Mouse (Mus musculus) intestine, embryonic 14.5 days (tissue): ENCODE results near the gene Pih1d2. TPM values are rescaled to one million over a fixed set of nuclear protein-coding genes. Genes with fewer than 3 reads are reported as not detected.

Source experiments
- ATAC-seq: fragments of 200-750 bp; cut with Nextera tagmentation; replicated peaks from 2 replicates; pipeline ENCODE4 v1.8.0; 2017; ENCODE audit warnings: low read depth, moderate number of reproducible peaks, moderate TSS enrichment, moderate library complexity; ENCODE audit not compliant: low FRiP score, low TSS enrichment
- DNase-seq: peaks from one replicate; pipeline ENCODE4 v3.0.0-alpha.2; 2018; ENCODE audit warnings: low spot score
- H3K27ac ChIP-seq: fragments of 300-500 bp; sonication (generic); 2 replicates; pipeline ENCODE4 v1.5.1; 2014; ENCODE audit warnings: low read depth, mild to moderate bottlenecking, control low read depth
- H3K27me3 ChIP-seq: fragments of 300-500 bp; sonication (generic); replicated peaks from 2 replicates; pipeline ENCODE4 v1.6.1; 2014; ENCODE audit warnings: low read length, control low read depth; ENCODE audit not compliant: control insufficient read depth, insufficient read depth
- H3K36me3 ChIP-seq: fragments of 300-500 bp; sonication (generic); 2 replicates; pipeline ENCODE4 v1.6.1; 2014; ENCODE audit warnings: low read length, control low read depth; ENCODE audit not compliant: control insufficient read depth, insufficient read depth
- H3K4me1 ChIP-seq: fragments of 300-500 bp; sonication (generic); replicated peaks from 2 replicates; pipeline ENCODE4 v1.6.1; 2014; ENCODE audit warnings: low read length, control low read depth, mixed read lengths; ENCODE audit not compliant: control insufficient read depth, insufficient read depth
- H3K4me2 ChIP-seq: fragments of 300-500 bp; sonication (generic); 2 replicates; pipeline ENCODE4 v1.6.1; 2014; ENCODE audit warnings: low read length
- H3K4me3 ChIP-seq: fragments of 300-500 bp; sonication (generic); 2 replicates; pipeline ENCODE4 v1.5.1; 2014; ENCODE audit warnings: low read depth, low read length, control low read depth, mixed read lengths
- H3K9ac ChIP-seq: fragments of 300-500 bp; sonication (generic); 2 replicates; pipeline ENCODE4 v1.6.1; 2014; ENCODE audit warnings: mild to moderate bottlenecking, low read length
- H3K9me3 ChIP-seq: fragments of 300-500 bp; sonication (generic); 2 replicates; pipeline ENCODE4 v1.6.1; 2016; ENCODE audit warnings: low read length, control low read depth; ENCODE audit not compliant: control insufficient read depth
- WGBS: fragments of 180-500 bp; shearing (Covaris S2); extraction: QIAGEN DNeasy Blood & Tissue Kit; methylation state at CpG from one replicate; pipeline ENCODE4 v1.1.7; 2014; 5-methylcytosine and 5-hydroxymethylcytosine counted together
- polyA plus RNA-seq: library from polyadenylated mRNA; unstranded; fragments of >200 nt; fragmentation: Nextera tagmentation; extraction: Ambion mirVana; gene quantifications from 2 replicates; pipeline ENCODE4 v1.2.1, GENCODE M21; 2014

Gene Pih1d2
- polyA plus RNA-seq: 2.3 and 3.8 TPM in 2 replicates

DNA sequence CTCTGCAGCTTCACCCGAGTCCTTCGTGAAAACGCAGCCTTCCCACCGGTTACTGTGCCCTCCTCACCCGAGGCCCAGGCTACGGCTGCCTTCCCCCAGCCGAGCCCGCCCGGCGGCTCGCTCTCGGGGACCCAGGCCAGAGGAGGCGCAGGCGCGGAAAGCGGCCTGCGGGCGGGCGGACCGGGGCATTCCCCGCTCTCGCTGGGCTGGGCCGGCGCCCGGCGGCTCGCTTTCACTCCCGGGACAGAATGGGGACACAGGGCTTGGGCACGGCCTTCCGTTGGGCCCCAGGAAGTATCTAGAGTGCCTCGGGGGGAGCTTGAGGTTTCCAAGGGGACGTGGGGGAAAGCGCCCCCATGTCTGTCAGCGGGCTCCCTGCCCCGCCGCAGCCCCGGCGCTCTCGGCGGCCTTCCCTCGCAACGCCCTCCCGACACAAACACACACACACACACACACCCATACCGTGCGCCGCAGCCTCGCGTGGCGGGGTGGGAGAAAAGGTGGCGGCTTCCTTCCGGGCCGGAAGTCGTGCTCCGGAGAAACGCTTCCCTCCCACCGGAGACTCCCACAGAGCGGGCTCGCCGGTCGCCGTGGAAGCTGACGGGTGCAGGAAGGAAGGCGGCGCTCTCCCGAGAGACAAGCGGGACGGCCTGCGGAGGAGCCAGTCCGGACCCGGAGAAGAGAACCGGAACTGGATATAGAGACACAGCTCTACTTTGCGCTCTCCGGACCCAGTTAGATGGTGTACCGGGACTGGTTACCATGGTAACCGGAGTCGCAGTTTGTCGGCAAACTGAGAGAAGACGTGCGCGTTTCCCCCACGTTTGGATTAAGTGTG lies at the start of gene Pih1d2, which contains the start of gene Nkapd1:
Pih1d2 (plus strand) TSS at position 556 of the 838 bp plus-strand sequence.
Nkapd1 (minus strand) TSS at position 699 of the 838 bp plus-strand sequence.
- peak within 1 kb of the TSS; percentile 99 for H3K4me3 ChIP-seq
- no peaks in the 10 kb centered on the region for H3K9me3 ChIP-seq
- DNase-seq (peak; percentile 98), ATAC-seq (peak; percentile 98)
- under 1% methylated on average over 80 of the region's 81 CpGs for WGBS
- peak within 1 kb of the TSS; percentile 89 for H3K9ac ChIP-seq
- H3K4me2 ChIP-seq: peak within 1 kb of the TSS; percentile 80
- H3K27me3 ChIP-seq: no peaks in the 10 kb centered on the region
- H3K27ac ChIP-seq: peak within 1 kb of the TSS; percentile 96
- peaks cover 38% of the 10 kb centered on the region for H3K36me3 ChIP-seq
- H3K4me1 ChIP-seq: peaks cover 8% of the 10 kb centered on the region; the same call in 1 of the 2 replicates

DNA sequence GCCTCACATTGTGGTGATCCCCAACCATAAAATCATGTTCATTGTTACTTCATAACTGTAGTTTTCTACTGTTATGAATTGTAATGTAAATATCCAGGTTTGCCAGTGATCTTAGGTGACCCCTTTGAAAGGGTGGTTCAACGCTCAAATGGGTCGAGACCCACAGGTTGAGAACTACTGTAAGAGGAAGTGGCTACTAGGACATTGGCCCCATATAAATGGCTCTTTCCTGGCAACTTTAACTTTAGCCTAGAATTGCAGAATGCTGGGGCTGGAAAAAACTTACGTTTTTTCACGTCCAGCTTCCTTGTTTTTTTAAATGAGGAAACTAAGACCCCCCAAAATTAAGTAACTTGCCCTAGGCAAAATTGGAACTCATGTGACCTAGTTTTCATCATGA lies 49.7 kb upstream of the Pih1d2 start:
- DNase-seq: no peak
- no peaks in the 10 kb centered on the region for H3K9me3 ChIP-seq
- H3K4me1 ChIP-seq: no peaks in the 10 kb centered on the region
- H3K4me3 ChIP-seq: no peak overlapping the region
- no peaks in the 10 kb centered on the region for H3K27me3 ChIP-seq
- H3K9ac ChIP-seq: no peak overlapping the region
- no peak for ATAC-seq
- no peak overlapping the region for H3K27ac ChIP-seq
- no peak overlapping the region for H3K4me2 ChIP-seq
- 85% methylated on average over 4 of the region's 4 CpGs for WGBS
- no peaks in the 10 kb centered on the region for H3K36me3 ChIP-seq

DNA sequence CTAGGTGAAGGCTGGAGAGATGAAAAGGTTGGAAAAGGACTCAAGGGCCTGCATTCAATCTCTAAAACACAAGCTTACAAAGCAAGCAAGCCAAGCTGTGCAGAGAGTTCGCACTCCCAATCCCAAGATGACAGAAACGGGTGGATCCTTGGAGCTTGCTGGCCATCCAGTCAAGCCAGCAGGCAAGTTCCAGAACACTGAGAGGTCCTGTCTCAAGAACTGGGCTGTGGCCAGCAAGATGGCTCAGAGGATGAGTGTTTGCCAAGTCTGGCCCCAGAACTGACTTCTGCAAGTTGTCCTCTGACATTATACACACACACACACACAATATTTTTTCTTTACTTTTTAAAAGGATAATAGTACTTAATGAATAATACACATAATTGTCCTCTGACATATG lies 49.2 kb upstream of the Pih1d2 start:
- no peaks in the 10 kb centered on the region for H3K36me3 ChIP-seq

DNA sequence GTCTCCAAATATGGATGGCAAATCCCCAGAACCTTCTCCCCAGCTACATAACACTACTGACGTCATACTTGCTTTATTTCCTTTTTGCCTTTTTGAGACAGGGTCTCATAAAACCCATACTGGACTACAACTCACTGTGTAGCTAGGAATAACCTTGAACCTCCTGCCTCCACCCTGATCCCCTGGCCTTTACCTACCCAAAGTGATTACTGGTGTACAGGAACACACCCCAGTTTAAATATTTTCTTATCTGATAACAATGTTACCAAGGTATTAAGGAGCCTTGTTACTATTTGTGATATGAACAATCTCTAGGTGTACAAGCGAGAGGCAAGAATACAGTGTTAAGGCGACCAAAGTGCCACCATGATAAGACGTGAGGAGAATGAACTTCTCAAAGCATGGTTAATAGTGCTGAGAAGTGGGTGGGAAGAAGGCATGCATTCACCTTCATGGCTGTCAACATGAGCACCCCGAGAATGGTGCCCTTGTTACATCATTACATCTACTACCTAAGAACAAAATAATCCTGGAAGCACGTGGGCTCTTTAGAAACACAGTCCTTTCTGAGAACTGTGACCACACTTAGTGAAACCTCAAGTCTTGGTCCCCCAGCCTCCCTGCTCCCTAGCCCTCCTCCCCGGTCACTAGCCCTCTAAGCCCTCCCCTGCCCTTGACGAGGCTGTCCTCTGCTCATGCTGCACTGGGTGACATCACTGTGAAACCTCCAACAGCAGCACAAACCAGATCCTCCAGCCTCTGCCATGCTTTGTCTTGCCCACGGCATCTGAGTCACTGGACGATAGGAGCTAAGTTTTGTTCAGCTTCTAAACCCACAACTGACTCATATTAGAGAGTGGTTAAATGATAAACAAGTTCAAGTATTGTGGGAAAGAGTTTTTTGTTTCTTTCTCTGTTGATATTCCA lies 47.3 kb upstream of the Pih1d2 start:
- no peak overlapping the region for H3K9ac ChIP-seq
- 68% methylated on average over 10 of the region's 10 CpGs for WGBS
- no peak overlapping the region for H3K27ac ChIP-seq
- H3K9me3 ChIP-seq: no peaks in the 10 kb centered on the region
- no peak overlapping the region for H3K4me3 ChIP-seq
- ATAC-seq (no peak), DNase-seq (no peak)
- no peaks in the 10 kb centered on the region for H3K27me3 ChIP-seq
- no peaks in the 10 kb centered on the region for H3K36me3 ChIP-seq
- H3K4me2 ChIP-seq: no peak overlapping the region
- H3K4me1 ChIP-seq: no peaks in the 10 kb centered on the region

More for the DNA sequence above, 49.2 kb upstream of the Pih1d2 start:
- H3K9me3 ChIP-seq: no peaks in the 10 kb centered on the region
- H3K27me3 ChIP-seq: no peaks in the 10 kb centered on the region
- no peak overlapping the region for H3K27ac ChIP-seq
- no peak overlapping the region for H3K4me3 ChIP-seq
- ATAC-seq (no peak), DNase-seq (no peak)
- H3K9ac ChIP-seq: no peak overlapping the region
- no peak overlapping the region for H3K4me2 ChIP-seq
- 85% methylated on average over 2 of the region's 2 CpGs for WGBS
- no peaks in the 10 kb centered on the region for H3K4me1 ChIP-seq

DNA sequence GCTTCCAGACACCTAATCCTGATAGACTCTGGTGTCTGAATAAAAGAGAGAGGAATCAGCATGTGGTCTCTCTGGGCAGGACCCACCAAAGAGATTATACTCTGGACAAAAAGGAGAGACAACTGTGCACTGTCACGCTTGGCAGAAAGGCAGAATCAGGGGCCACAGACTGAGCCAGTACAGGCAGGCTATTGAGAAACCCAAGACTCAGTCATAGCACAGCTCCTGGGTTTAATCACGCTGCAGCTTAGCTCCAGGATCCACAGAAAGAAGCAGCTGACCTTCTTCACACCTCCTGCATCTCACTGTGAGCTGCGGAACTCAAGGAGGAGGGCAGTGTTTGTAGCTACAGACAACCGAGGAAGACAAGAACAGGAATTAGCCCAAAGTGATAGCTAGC lies 36.8 kb upstream of the Pih1d2 start:
- no peak overlapping the region for H3K4me3 ChIP-seq

DNA sequence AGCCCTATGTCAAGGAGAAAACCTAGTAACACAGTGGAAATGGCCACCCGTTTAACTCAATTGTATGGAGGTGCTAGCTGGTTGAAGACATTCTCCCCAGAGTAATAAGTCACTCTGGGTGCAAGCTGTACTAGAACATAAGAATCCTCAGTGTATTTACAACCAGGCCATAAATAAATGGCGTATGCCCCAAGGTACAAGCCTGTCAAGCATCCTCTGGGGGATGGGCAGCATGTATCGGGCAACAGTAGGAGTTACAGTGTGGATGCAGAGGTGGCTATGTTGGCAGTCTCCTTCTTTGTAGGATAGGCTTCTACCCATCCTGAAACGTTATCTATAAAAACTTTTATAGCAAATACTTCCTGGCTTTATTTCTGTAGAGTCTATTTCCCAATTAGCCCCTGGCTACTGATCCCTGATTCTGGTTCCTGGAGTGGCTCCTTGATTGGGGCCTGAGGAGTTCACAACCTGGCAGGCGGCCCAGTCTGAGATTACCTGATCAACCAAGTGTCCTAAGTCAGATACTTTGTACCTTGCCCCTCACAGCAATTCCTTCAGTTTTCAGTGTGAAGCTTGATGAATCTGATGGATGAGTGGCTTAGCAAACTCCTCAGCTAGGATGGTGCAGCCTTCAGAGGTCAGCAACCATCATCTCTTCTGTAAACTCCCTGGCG lies 31.8 kb upstream of the Pih1d2 start:
- no peaks in the 10 kb centered on the region for H3K4me1 ChIP-seq
- WGBS: 75% methylated on average over 6 of the region's 6 CpGs

More for the DNA sequence above, 36.8 kb upstream of the Pih1d2 start:
- 31% methylated on average over 4 of the region's 4 CpGs for WGBS
- DNase-seq: no peak
- no peaks in the 10 kb centered on the region for H3K9me3 ChIP-seq
- no peak overlapping the region for H3K4me2 ChIP-seq
- H3K9ac ChIP-seq: no peak overlapping the region
- no peaks in the 10 kb centered on the region for H3K4me1 ChIP-seq
- H3K27ac ChIP-seq: no peak overlapping the region
- H3K36me3 ChIP-seq: no peaks in the 10 kb centered on the region
- no peak for ATAC-seq
- no peaks in the 10 kb centered on the region for H3K27me3 ChIP-seq

DNA sequence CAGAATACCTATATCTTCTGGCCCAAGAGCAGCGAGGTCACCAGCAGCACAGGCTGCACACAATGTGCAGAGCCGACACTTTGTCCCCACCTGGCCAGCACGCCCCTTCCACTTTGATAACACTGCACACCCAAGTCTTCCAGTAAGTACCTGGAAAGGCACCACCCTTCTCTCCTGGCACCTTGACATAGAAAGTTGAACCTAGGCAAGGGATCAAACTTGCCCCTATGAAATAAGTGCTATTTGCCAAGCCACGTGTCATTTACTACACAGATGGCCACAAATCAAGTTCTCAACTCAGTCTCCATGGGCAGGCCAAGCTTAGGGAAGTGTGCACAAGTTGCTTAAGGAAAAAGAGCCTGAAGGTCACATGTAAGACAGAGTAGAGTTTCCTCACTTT lies 30.2 kb upstream of the Pih1d2 start:
- H3K36me3 ChIP-seq: no peaks in the 10 kb centered on the region
- 61% methylated on average over 4 of the region's 4 CpGs for WGBS
- H3K4me2 ChIP-seq: no peak overlapping the region
- no peak overlapping the region for H3K27ac ChIP-seq
- ATAC-seq (no peak), DNase-seq (peak; percentile 48)
- no peaks in the 10 kb centered on the region for H3K27me3 ChIP-seq
- H3K9me3 ChIP-seq: no peaks in the 10 kb centered on the region
- no peak overlapping the region for H3K4me3 ChIP-seq
- no peak overlapping the region for H3K9ac ChIP-seq
- H3K4me1 ChIP-seq: no peaks in the 10 kb centered on the region

More for the DNA sequence above, 31.8 kb upstream of the Pih1d2 start:
- Histone ChIP-seq H3K27ac (no peak overlapping the region), H3K4me3 (no peak overlapping the region), H3K9ac (no peak overlapping the region), H3K36me3 (no peaks in the 10 kb centered on the region), H3K9me3 (no peaks in the 10 kb centered on the region), H3K4me2 (no peak overlapping the region), H3K27me3 (no peaks in the 10 kb centered on the region)
- ATAC-seq (no peak), DNase-seq (no peak)

DNA sequence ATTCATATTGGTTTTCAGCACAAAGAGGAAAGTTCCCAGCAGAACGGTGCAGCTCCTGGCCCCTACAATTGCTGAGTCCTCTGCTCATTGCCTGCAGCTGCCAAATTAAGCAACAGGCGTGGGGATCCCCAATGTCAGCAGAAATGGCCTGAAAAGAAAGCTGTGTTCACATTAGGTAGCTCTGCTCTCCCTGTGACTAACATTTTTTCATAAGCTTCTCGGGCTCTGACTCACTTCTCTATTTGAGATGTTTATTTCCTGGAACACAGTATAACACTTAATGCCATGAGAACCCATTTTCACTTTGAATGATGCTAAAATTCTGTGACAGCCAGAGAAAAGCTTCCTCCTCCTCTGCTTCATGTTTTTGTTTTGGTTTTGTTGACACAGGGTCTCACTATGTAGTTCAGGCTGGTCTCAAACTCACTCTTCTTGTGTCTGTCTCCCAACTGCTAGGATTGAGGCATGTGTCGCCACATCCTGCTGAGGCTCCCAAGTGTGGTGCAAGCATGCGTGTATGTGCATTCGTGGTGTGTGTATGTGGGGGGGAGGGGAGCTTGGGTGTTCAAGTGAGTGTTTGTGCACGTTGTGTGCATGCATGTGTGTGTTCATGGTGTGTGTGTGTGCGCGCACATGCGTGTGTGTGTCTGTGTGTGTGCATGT lies 26.1 kb upstream of the Pih1d2 start:
- Histone ChIP-seq H3K4me2 (no peak overlapping the region), H3K9ac (no peak overlapping the region), H3K27me3 (no peaks in the 10 kb centered on the region), H3K4me1 (no peaks in the 10 kb centered on the region), H3K36me3 (peaks cover 14% of the 10 kb centered on the region), H3K9me3 (no peaks in the 10 kb centered on the region), H3K27ac (no peak overlapping the region), H3K4me3 (no peak overlapping the region)
- 78% methylated on average over 10 of the region's 10 CpGs for WGBS
- DNase-seq (no peak), ATAC-seq (no peak)
